Mouse (Mus musculus) Muller cell, postnatal 12 days (primary cell): ENCODE results near the gene Tprg.
A peak's percentile ranks its signal among the peaks of the same experiment; 100 is the strongest.

Source experiments
- DNase-seq: peaks from one replicate; pipeline ENCODE4 v3.0.0-alpha.2; 2015; ENCODE audit errors: inconsistent ontology term

The Tprg gene

GRCm38 (mm10) chr16:25286517-25286916 is at the start of gene Tprg:
Tprg (plus strand) TSS chr16:25286817.
- no peak for DNase-seq

- DNase-seq: no peak
These were observed 48.2 kb upstream of the Tprg start for GRCm38 (mm10) chr16:25238274-25239050.

- no peak for DNase-seq
These were observed 37.7 kb upstream of the Tprg start for GRCm38 (mm10) chr16:25248889-25249288.

GRCm38 (mm10) chr16:25250129-25250749 is 36.4 kb upstream of the Tprg start:
- DNase-seq: no peak

- no peak for DNase-seq
These were observed 35.5 kb upstream of the Tprg start for GRCm38 (mm10) chr16:25251080-25251479.

- DNase-seq: no peak
These were observed 32.0 kb upstream of the Tprg start for GRCm38 (mm10) chr16:25254646-25255045.

GRCm38 (mm10) chr16:25255186-25255585 is 31.4 kb upstream of the Tprg start:
- DNase-seq: peak; percentile 39

- no peak for DNase-seq
These were observed 30.9 kb upstream of the Tprg start for GRCm38 (mm10) chr16:25255603-25256260.

- no peak for DNase-seq
These were observed 24.3 kb upstream of the Tprg start for GRCm38 (mm10) chr16:25262306-25262705.

- peak; percentile 57 for DNase-seq
These were observed 23.7 kb upstream of the Tprg start for GRCm38 (mm10) chr16:25262965-25263364.

- peak; percentile 76 for DNase-seq
These were observed 23.0 kb upstream of the Tprg start for GRCm38 (mm10) chr16:25263520-25264149.

- DNase-seq: no peak
These were observed 21.4 kb upstream of the Tprg start for GRCm38 (mm10) chr16:25265177-25265576.

- no peak for DNase-seq
These were observed 18.3 kb upstream of the Tprg start for GRCm38 (mm10) chr16:25268276-25268675.

- DNase-seq: no peak
These were observed 4.1 kb upstream of the Tprg start for GRCm38 (mm10) chr16:25282563-25282962.

GRCm38 (mm10) chr16:25293753-25294152 is 7.1 kb downstream of the Tprg start:
- DNase-seq: no peak

- DNase-seq: no peak
These were observed 8.9 kb downstream of the Tprg start for GRCm38 (mm10) chr16:25295546-25295945.

GRCm38 (mm10) chr16:25296746-25297145 is 10.1 kb downstream of the Tprg start:
- DNase-seq: no peak

- peak; percentile 89 for DNase-seq
These were observed 11.6 kb downstream of the Tprg start for GRCm38 (mm10) chr16:25298204-25298603.

- DNase-seq: peak; percentile 42
These were observed 16.0 kb downstream of the Tprg start for GRCm38 (mm10) chr16:25302616-25303015.

GRCm38 (mm10) chr16:25314006-25314405 is 27.4 kb downstream of the Tprg start:
- no peak for DNase-seq

GRCm38 (mm10) chr16:25315090-25315489 is 28.5 kb downstream of the Tprg start:
- DNase-seq: no peak

- no peak for DNase-seq
These were observed 39.1 kb downstream of the Tprg start for GRCm38 (mm10) chr16:25325631-25326238.
